9 mouse cellular contexts compared by ENCODE assay signal in genomic region chr19:32389001-32389871, GRCm38 (mm10). TPM values are rescaled to one million over a fixed set of nuclear protein-coding genes. Genes with fewer than 3 reads are reported as not detected.
DNase-seq lines count a peak whose midpoint lies in the region; ATAC-seq lines count a peak whose summit lies in the region.
"Had no signal": no experiment of that assay in that cellular context is flagged by ENCODE, and none has a peak within 500 bp of the region (broad histone marks: within the 10 kb centered on the region; RNA-seq: fewer than 3 reads in every experiment).

Gene Sgms1 (minus strand): TSS chr19:32389714.

- H3K9me3 ChIP-seq in embryonic facial prominence, embryonic 13.5 days, result no peaks in the 10 kb centered on the region
- peaks cover 3% of the 10 kb centered on the region; the same call in 1 of the 2 replicates for H3K9me3 ChIP-seq in limb, embryonic 12.5 days
- H3K9me3 ChIP-seq in midbrain, embryonic 14.5 days (ENCODE audit: control insufficient read depth, low read length), result no peaks in the 10 kb centered on the region

- peaks cover 3% of the 10 kb centered on the region; the same call in 1 of the 2 replicates for H3K36me3 ChIP-seq in embryonic facial prominence, embryonic 13.5 days
- H3K36me3 ChIP-seq in limb, embryonic 12.5 days, result no peaks in the 10 kb centered on the region; the same call in 1 of the 2 replicates
- no peaks in the 10 kb centered on the region for H3K36me3 ChIP-seq in midbrain, embryonic 14.5 days (ENCODE audit: control insufficient read depth, insufficient read depth, low read length)

- peak within 1 kb of the TSS; percentile 86 for H3K9ac ChIP-seq in embryonic facial prominence, embryonic 13.5 days
- peak within 1 kb of the TSS; percentile 84 for H3K9ac ChIP-seq in limb, embryonic 12.5 days (replicated peaks)
- peak within 1 kb of the TSS; percentile 88 for H3K9ac ChIP-seq in midbrain, embryonic 14.5 days (replicated peaks; ENCODE audit: low read length)

- peak; percentile 95 for DNase-seq in 3134 (ENCODE audit: extremely low read depth, insufficient read length, low spot score)
- DNase-seq in adrenal gland, postnatal 36 days, result peak; percentile 96 to 98
- peak; percentile 93 to 94 for DNase-seq in heart, adult 18-20 months
- peak; percentile 92 for DNase-seq in kidney, adult 18-20 months
- peak; percentile 96 for DNase-seq in midbrain, embryonic 14.5 days
- DNase-seq in spleen, adult 18-20 months, result peak; percentile 62 to 72

- peak within 1 kb of the TSS; percentile 95 for H3K4me2 ChIP-seq in embryonic facial prominence, embryonic 13.5 days
- peak within 1 kb of the TSS; percentile 90 for H3K4me2 ChIP-seq in limb, embryonic 12.5 days
- H3K4me2 ChIP-seq in midbrain, embryonic 14.5 days (ENCODE audit: low read length), result peak within 1 kb of the TSS; percentile 88

- WGBS in embryonic facial prominence, embryonic 13.5 days, result 1% methylated on average over 67 of the region's 68 CpGs
- whole genome bisulfite sequencing in limb, embryonic 12.5 days, result 2% methylated on average over 57 of the region's 68 CpGs
- 2% methylated on average over 68 of the region's 68 CpGs for WGBS in midbrain, embryonic 14.5 days

- H3K27me3 ChIP-seq in embryonic facial prominence, embryonic 13.5 days, result no peaks in the 10 kb centered on the region
- peaks cover 12% of the 10 kb centered on the region for H3K27me3 ChIP-seq in limb, embryonic 12.5 days
- no peaks in the 10 kb centered on the region for H3K27me3 ChIP-seq in midbrain, embryonic 14.5 days (ENCODE audit: control insufficient read depth, insufficient read depth, low read length)
- H3K27me3 ChIP-seq: CH12.LX had no signal

- H3K4me3 ChIP-seq in embryonic facial prominence, embryonic 13.5 days, result peak within 1 kb of the TSS; percentile 83
- H3K4me3 ChIP-seq in limb, embryonic 12.5 days (replicated peaks), result peak within 1 kb of the TSS; percentile 78
- H3K4me3 ChIP-seq in midbrain, embryonic 14.5 days (replicated peaks; ENCODE audit: low read depth, low read length), result peak within 1 kb of the TSS; percentile 78

- peak; percentile 92 for ATAC-seq in embryonic facial prominence, embryonic 13.5 days (ENCODE audit: insufficient number of reproducible peaks, insufficient read depth, low FRiP score, low TSS enrichment, low read depth)
- peak; percentile 94 for ATAC-seq in limb, embryonic 12.5 days (ENCODE audit: insufficient number of reproducible peaks, insufficient read depth, low FRiP score, low TSS enrichment, low read depth)
- peak; percentile 92 for ATAC-seq in midbrain, embryonic 14.5 days (ENCODE audit: low FRiP score, low TSS enrichment)

- H3K27ac ChIP-seq in embryonic facial prominence, embryonic 13.5 days, result peak within 1 kb of the TSS; percentile 93
- peak within 1 kb of the TSS; percentile 93 for H3K27ac ChIP-seq in limb, embryonic 12.5 days
- peak within 1 kb of the TSS; percentile 97 for H3K27ac ChIP-seq in midbrain, embryonic 14.5 days (replicated peaks; ENCODE audit: low read depth, low read length)

- H3K4me1 ChIP-seq in embryonic facial prominence, embryonic 13.5 days, result peaks cover 20% of the 10 kb centered on the region
- H3K4me1 ChIP-seq in limb, embryonic 12.5 days (replicated peaks), result peaks cover 27% of the 10 kb centered on the region
- H3K4me1 ChIP-seq in midbrain, embryonic 14.5 days (ENCODE audit: control insufficient read depth, insufficient read depth, low read length), result peaks cover 14% of the 10 kb centered on the region

RNA-seq across cellular contexts. Expression of gene Sgms1, which starts in this region (rescaled TPM):
- 10 to 100 TPM; 59.4 to 88.9 TPM for total RNA-seq in adrenal gland, postnatal 36 days (2021)
- 28.8 and 35.6 TPM in 2 replicates for polyA plus RNA-seq in embryonic facial prominence, embryonic 13.5 days (2015; fragmentation: Nextera tagmentation; extraction: Ambion mirVana)
- 10 to 100 TPM; 55.3 to 63.9 TPM for total RNA-seq in heart, adult 18-20 months (2021)
- 21.6 and 23.0 TPM in 2 replicates for polyA plus RNA-seq in limb, embryonic 12.5 days (2016; fragmentation: Nextera tagmentation; extraction: Ambion mirVana)
- polyA plus RNA-seq in midbrain, embryonic 14.5 days (2014; fragmentation: Nextera tagmentation; extraction: Ambion mirVana), result 12.3 and 13.8 TPM in 2 replicates

Comparison
In these comparisons a context has a peak if more than half of its experiments do, and no peak if none do; other contexts are left out.
1. Peak in every context shown above with its lines: DNase-seq, ATAC-seq, H3K4me3 ChIP-seq and H3K27ac ChIP-seq.